Mouse (Mus musculus) cerebellum, adult 18-20 months (tissue): ENCODE measurements around the gene Cenpt.
"Not testable (repeated sequence)": the region's sequence is repeated elsewhere in the genome, so short reads cannot be mapped to it uniquely, and the experiment has no call there.

Experiments used
- DNase-seq, 2 experiments: peaks; one replicate each; pipeline ENCODE4 v3.0.0; 2021

Cenpt gene

GRCm38 (mm10) chr8:105854303-105854702 lies 1.2 kb upstream of the Cenpt start:
- DNase-seq, result no peak

DNA sequence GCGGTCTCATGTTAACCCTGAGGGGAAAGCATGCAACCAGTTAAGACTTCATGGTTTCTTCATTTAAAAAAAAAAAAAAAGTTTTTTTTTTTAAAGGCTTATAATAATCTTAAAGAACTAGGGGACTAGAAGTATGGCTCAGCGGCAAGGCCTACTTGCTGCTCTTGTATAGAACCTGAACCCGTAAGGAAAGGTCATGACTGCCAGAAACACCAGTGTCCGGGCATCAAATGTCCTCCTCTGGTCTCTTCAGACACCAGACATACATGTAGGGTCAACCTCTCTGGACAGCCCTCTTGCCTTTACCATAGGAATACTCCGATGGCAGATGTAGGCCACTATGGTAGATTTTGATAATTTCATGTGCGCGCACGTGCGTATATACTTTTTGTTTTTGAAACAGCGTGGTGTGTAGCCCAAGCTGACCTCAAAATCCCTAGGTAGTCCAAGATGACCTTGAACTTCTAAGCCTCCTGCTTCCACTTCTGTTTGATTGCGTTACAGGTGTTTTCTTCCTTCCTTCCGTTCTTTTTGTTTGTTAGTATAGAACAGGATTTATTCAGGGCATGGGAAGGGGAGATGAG lies 840 bp downstream of the Cenpt start:
- no peak for DNase-seq

- DNase-seq, result peak; percentile 83 to 87
Observed at GRCm38 (mm10) chr8:105851651-105852143, 1.4 kb downstream of the Cenpt start.

GRCm38 (mm10) chr8:105850611-105851010 lies 2.5 kb downstream of the Cenpt start:
- DNase-seq, result no peak

DNA sequence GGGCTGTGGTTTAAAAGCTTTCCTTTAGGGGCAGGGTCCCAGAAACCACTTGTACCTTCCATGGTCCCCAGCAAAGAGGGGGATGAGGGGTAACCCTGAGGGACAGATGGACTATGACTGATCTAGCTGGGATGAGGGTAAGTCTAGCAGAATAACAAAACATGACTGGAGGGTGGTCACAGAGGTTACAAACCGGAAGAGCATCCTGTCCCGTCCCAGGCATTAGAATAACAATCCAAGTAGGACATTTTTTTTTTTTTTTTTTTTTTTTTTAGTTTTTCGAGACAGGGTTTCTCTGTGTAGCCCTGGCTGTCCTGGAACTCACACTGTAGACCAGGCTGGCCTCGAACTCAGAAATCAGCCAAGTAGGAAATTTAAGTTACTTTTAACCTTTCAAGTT lies 3.1 kb downstream of the Cenpt start:
- no peak for DNase-seq

DNA sequence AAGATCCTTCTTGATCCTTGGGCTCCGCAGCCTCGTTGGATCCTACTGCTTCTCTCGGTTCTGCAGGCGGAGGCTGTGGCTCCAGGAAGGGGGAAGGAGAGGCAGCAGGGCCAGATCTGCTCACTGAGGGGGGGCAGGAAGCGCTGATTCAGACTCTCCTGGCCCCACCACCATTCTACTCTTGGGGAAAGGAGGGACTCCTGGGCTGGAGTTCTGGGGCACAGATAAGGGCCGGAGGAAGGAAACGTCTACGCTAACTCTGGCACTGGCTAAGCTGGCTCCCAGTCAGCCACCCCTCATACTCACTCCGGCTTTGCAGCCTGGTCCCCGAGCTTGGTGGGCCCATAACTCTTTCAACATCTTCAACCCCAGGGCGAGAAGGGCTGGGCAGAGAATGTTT lies 6.4 kb downstream of the Cenpt start:
- no peak for DNase-seq

GRCm38 (mm10) chr8:105839209-105839608 lies 13.9 kb downstream of the Cenpt start:
- no peak for DNase-seq

- no peak for DNase-seq
Observed at GRCm38 (mm10) chr8:105836991-105837390, 16.1 kb downstream of the Cenpt start.

DNA sequence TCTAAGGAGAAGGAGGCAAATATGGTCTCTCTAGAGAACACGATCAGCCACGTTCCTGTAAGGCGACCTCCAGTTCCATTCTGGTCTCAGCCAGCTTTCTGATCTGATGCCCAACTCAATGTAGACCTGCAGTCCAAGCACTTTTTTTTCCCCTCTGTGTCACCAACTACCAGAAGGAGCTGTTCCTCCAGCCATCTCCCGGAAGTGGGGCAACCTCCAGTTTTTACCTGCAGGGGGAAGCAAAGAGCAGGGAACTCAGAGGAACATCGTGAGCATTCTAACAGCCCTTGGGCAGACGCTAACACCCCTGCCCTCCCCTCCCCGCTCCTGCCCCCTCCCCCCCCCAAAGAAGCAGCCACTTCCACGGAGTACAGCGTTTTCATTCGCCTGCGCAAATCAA lies 17.8 kb downstream of the Cenpt start:
- peak; percentile 54 to 57 for DNase-seq

DNA sequence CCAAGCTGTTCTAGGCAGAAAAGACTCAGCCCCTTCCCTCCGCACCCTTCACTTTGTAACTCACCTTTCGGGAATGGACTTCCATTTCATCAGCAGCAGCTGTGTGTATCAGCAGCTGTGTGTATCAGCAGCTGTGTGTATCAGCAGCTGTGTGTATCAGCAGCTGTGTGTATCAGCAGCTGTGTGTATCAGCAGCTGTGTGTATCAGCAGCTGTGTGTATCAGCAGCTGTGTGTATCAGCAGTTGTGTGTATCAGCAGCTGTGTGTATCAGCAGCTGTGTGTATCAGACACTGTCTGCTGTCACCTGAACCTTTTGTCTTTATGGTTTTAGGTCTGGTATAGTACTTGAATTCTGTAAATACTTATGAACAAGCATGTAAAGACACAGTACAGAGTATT lies 19.3 kb downstream of the Cenpt start:
- not testable (repeated sequence) for DNase-seq

DNA sequence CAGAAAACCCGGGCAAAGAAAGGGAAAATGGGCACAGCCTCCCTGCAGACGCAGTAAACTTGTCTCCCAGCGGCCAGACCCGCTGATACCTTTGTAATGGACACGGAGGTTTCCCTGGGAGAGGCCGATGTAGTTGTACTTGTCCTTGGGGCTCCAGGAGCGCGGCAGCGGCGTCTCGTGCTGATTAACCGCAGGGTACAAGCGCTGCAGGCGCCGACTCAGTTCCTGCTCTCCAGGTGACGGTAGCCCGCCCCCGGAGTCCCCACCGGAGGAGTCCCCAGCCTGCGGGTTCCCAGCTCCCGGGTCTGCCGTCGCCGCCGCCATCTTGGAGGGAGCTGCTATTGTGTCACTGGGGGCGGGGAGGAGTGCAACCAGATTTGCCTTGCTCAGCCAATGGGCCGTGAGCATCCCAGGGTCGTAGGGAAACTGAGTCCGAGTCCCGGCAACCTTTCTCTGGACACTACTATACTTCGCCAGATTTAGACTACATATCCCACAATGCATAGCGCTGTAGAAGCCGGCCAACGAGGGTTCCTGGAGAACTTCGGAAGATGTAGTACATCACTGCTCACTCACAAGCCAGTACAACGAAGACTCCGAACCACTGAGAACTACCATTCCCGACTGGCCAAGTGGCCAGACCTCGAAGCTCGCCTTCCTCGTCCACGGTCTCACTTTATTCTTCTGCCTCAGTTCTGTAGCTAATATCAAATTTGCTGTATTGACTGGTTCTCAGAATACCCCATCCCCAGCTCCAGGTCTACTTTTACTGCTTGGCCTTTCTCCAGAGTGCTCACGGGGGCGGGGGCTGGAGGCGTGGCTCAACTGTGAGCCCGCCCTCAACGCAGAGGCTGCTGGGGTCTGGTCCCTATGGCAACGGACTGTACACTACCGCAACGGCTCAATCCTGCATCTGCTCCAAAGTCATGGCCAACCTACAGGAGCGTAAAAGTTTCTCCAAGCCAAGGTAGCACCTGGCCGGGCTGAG lies 25.9 kb downstream of the Cenpt start, which contains the start of the genes Ranbp10 and Tsnaxip1:
Ranbp10 (minus strand) TSS at position 490 of the 988 bp plus-strand sequence.
Tsnaxip1 (plus strand) TSS at position 871 of the 988 bp plus-strand sequence.
- DNase-seq, result peak; percentile 93 to 99

- DNase-seq, result no peak
Observed at GRCm38 (mm10) chr8:105826379-105826778, 26.7 kb downstream of the Cenpt start.

- no peak for DNase-seq
Observed at GRCm38 (mm10) chr8:105825506-105825905, 27.6 kb downstream of the Cenpt start.

GRCm38 (mm10) chr8:105820925-105821324 lies 32.2 kb downstream of the Cenpt start:
- no peak for DNase-seq

DNA sequence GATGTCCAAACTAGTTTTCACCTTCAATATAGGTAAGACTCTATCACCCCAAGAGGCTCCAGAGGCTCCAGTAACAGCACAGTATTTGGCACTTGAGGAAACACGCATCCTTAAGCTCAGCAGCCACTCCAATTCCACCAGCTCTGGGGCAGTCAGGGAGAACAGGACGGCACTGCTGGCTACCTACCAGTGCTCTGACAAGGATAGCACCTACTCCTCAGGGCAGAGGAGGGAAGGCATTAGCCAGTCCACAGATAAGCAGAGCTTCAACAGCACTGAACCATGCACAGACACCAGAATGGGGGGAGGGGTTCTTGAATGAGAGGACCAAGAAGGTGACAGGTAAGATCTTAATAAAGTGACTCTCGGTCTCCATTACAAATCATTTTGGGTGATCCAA lies 33.4 kb downstream of the Cenpt start:
- DNase-seq, result no peak

- no peak for DNase-seq
Observed at GRCm38 (mm10) chr8:105813241-105813640, 39.8 kb downstream of the Cenpt start.

DNA sequence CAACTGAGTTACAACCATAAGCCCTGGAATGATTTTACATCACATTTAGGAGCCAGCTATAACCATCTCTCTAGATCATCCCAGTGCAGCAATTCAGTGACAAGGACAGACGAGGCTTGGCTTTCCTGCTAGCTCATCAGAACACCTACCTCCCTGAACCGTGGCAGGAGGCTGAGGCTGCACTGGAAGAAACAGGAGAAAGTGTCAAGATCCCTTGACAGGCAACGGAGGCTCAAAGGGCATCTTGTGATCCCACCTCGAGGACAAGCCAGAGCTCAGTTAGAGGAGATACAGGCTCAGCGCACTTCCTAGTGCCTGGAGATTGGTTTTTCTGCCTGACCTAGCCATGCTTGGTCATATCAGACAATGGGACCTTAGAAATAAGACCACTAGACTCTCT lies 40.6 kb downstream of the Cenpt start:
- DNase-seq, result no peak

GRCm38 (mm10) chr8:105811543-105811942 lies 41.5 kb downstream of the Cenpt start:
- DNase-seq, result no peak

DNA sequence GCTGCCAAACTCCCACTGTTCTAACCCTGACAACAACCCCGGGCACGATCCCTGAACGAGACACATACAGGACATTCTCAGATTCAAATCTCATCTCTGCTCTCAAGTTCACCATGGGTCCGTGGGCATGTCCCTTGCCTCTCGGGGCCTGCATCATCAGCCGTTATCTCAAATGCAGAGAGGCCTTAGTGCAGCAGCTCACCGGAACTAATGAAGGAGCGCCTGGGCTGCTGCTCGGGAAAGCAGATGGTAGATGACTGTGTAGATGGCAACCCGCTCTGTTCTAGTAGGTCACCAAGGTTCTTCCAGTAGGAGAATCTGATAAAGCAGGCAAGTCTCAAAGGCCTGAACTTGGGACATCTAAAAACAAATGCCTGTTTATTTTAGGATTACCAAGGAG lies 42.0 kb downstream of the Cenpt start:
- DNase-seq, result peak; percentile 53 to 59

- DNase-seq, result no peak
Observed at GRCm38 (mm10) chr8:105810245-105810786, 42.8 kb downstream of the Cenpt start.

- DNase-seq, result no peak
Observed at GRCm38 (mm10) chr8:105808480-105808879, 44.6 kb downstream of the Cenpt start.

DNA sequence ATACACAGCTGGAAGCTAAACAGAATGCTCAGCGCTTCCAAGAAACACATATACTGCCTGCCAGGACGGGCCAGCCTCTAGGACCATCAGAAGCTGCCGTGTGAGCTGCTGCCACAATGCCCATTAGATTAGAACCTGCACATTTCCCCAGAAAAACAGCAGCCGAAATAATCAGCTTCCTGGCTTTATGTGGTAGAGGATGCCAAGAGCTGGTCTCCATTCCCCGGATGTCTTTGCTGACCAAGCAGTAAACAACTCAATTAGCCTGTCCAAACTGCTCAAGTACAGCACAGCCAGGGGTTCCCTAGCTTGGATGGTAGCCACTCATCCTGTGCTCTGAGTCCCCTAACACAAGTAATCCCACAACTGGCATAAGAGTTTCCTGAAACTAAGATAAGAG lies 45.3 kb downstream of the Cenpt start:
- DNase-seq, result no peak

GRCm38 (mm10) chr8:105805964-105806363 lies 47.1 kb downstream of the Cenpt start:
- DNase-seq, result no peak

DNA sequence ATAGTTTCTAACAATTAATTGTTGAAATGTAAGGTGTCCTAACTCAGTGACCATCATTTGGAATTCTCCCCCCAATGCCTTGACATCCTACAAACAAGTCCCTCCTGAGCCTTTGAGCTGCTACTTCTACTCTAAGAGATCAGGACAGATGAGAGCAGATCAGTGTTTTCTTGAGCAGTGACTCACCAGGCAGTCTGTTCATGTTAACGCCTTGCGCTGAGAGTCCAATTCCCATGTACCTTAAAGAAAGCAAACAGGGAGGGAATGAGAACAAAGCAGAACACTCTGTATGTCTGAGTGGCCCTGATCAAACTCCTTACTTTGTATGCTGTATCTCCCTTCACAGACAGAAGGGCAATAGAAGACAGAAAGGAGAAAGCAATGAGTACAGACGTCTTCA lies 47.7 kb downstream of the Cenpt start:
- no peak for DNase-seq
